Mouse (Mus musculus): ENCODE results near the gene Paqr7. TPM values are rescaled to one million over a fixed set of nuclear protein-coding genes. Genes with fewer than 3 reads are reported as not detected.

Paqr7 gene
- total RNA-seq (2014; fragmentation: Nextera tagmentation) (6.0 and 10.3 TPM in 2 replicates), total RNA-seq (2017) (7.0 and 9.2 TPM in 2 replicates), polyA plus RNA-seq (2012) (13.1 and 14.8 TPM in 2 replicates)

DNA sequence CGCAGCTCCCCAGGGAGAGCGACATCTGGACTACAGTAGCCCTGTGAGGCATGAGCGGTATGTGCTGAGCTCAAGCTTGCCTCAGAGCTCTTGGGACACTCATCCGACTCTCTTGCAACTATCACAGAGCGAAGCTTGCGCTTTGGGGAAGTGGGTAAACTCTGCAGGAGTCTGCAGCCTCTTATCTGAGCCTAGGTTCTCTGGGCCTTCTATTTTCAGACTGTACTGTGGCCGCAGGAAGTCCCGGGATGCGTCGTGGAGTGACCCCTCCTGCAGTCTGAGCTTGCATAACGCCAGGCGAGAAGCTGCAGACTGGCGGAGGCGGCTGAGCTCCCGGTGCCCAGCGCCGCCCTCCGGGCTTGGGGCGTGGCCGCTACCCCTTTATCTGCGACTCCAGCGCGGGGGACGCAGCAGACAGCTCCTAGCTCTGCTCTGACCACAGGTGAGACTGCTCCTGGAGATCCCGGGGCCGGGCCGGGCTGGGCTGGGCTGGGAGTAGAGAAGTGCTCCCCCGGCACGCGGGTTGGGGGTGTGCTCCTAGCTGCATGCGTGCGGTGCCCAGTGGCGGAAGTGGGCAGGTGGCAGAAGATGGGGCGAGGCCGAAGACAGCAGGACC, at the start of gene Paqr7:
Paqr7 (plus strand) TSS at position 103 of the 616 bp plus-strand sequence.
- DNase-seq (ENCODE audit: low spot score): peak; percentile 68

DNA sequence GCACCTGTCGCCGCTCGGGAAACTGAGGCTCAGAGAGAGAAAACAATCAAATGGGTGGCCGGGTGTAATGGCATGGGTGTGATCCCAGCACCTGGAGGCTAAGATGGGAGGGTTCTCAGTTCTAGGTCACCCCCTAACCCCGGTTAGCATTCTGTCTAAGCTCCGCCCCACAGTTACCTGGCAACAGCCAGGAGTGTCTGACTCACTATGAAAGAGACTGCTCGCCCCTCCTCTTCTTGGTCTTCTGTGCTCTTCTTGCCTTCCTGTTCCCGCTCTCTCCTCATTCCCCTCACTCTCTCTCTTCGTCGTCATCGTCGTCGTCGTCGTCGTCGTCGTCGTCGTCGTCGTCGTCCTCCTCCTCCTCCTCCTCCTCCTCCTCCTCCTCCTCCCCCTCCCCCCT, 48.5 kb upstream of the Paqr7 start:
- Histone ChIP-seq H3K9me3 (replicated peaks) (no peaks in the 10 kb centered on the region), H3K27me3 (ENCODE audit: insufficient read depth, low read length) (peaks cover 54% of the 10 kb centered on the region), H3K36me3 (replicated peaks) (no peaks in the 10 kb centered on the region), H3K4me3 (ENCODE audit: low read depth, low read length) (no peak overlapping the region), H3K4me1 (ENCODE audit: insufficient read depth, low read depth, low read length) (peaks cover 2% of the 10 kb centered on the region; the same call in 1 of the 2 replicates)
- ATAC-seq (ENCODE audit: extremely low read depth, insufficient number of reproducible peaks, low FRiP score, poor library complexity, severe bottlenecking): no peak
- TF ChIP-seq CTCF (IDR thresholded peaks at IDR 0.05; ENCODE audit: low read depth, low read length) (no peak), GATA1 (IDR thresholded peaks at IDR 0.05; ENCODE audit: borderline replicate concordance, low read length) (no peak), TAL1 (conservative IDR thresholded peaks at IDR 0.05; ENCODE audit: low read depth, low read length) (no peak), GATA2 (IDR thresholded peaks at IDR 0.05; ENCODE audit: borderline replicate concordance, low read depth, low read length) (no peak), POLR2AphosphoS5 (IDR thresholded peaks at IDR 0.05; ENCODE audit: insufficient replicate concordance, low read depth, low read length) (no peak)
- DNase-seq (ENCODE audit: low spot score): no peak

More for the DNA sequence above, at the start of gene Paqr7:
- H3K9me3 ChIP-seq (replicated peaks): no peaks in the 10 kb centered on the region
- H3K4me1 ChIP-seq (ENCODE audit: insufficient read depth, low read depth, low read length): peaks cover 75% of the 10 kb centered on the region
- H3K4me3 ChIP-seq (ENCODE audit: low read depth, low read length): peak within 1 kb of the TSS; percentile 73
- ATAC-seq (ENCODE audit: extremely low read depth, insufficient number of reproducible peaks, low FRiP score, poor library complexity, severe bottlenecking): peak; percentile 12; the same call in 1 of the 2 replicates
- no peak; the same call in 1 of the 2 replicates for TF ChIP-seq TAL1 (conservative IDR thresholded peaks at IDR 0.05; ENCODE audit: low read depth, low read length)
- no peak for TF ChIP-seq CTCF (IDR thresholded peaks at IDR 0.05; ENCODE audit: low read depth, low read length)
- no peak for TF ChIP-seq GATA2 (IDR thresholded peaks at IDR 0.05; ENCODE audit: borderline replicate concordance, low read depth, low read length)
- TF ChIP-seq GATA1 (IDR thresholded peaks at IDR 0.05; ENCODE audit: borderline replicate concordance, low read length): no peak
- H3K36me3 ChIP-seq (replicated peaks): peaks cover 28% of the 10 kb centered on the region
- H3K27me3 ChIP-seq (ENCODE audit: insufficient read depth, low read length): peaks cover 5% of the 10 kb centered on the region; the same call in 1 of the 2 replicates

DNA sequence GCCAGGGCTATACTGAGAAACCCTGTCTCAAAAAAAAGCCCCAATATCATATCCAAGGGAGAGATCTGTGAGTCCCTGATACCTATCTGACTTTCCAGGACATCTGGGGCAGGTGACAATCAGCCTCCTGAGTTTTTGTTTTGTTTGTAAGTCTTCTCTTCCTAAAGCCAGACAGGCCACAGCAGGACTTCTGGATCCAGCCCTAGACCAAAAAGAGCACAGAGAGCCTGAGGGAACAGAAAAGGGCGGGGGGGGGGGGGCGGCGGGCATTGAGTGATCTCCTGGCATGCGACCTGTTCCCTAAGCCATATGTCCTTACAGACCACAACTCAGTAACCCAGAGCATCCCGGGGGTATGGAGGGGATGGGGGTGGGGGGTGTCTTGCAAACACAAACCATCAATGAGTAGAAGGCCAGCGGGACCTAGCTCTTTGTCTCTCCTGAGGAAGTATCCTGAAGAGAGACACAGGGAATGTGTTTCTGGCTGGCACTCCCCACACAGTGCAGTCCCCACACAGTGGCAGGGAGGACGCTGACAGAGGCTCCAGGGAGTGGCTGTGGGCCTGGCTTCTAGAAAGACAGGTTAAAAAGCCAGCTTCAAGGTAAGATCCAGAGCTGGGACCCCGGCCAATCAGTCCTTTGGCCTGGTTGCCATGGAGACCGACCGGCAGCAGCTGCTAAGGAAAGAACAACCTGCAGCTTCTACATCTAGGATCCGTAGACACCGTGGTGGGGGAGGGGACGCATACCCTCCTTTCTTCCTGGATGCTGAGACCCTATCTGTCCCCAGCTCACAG, 46.7 kb upstream of the Paqr7 start:
- TF ChIP-seq TAL1 (conservative IDR thresholded peaks at IDR 0.05; ENCODE audit: low read depth, low read length) (no peak), CTCF (IDR thresholded peaks at IDR 0.05; ENCODE audit: low read depth, low read length) (no peak), GATA1 (IDR thresholded peaks at IDR 0.05; ENCODE audit: borderline replicate concordance, low read length) (no peak), POLR2AphosphoS5 (IDR thresholded peaks at IDR 0.05; ENCODE audit: insufficient replicate concordance, low read depth, low read length) (no peak), GATA2 (IDR thresholded peaks at IDR 0.05; ENCODE audit: borderline replicate concordance, low read depth, low read length) (no peak)
- Histone ChIP-seq H3K4me1 (ENCODE audit: insufficient read depth, low read depth, low read length) (peaks cover 2% of the 10 kb centered on the region; the same call in 1 of the 2 replicates), H3K9me3 (replicated peaks) (no peaks in the 10 kb centered on the region), H3K36me3 (replicated peaks) (no peaks in the 10 kb centered on the region), H3K27me3 (ENCODE audit: insufficient read depth, low read length) (peaks cover 58% of the 10 kb centered on the region), H3K4me3 (ENCODE audit: low read depth, low read length) (no peak overlapping the region)
- ATAC-seq (ENCODE audit: extremely low read depth, insufficient number of reproducible peaks, low FRiP score, poor library complexity, severe bottlenecking) (no peak), DNase-seq (ENCODE audit: low spot score) (no peak)

DNA sequence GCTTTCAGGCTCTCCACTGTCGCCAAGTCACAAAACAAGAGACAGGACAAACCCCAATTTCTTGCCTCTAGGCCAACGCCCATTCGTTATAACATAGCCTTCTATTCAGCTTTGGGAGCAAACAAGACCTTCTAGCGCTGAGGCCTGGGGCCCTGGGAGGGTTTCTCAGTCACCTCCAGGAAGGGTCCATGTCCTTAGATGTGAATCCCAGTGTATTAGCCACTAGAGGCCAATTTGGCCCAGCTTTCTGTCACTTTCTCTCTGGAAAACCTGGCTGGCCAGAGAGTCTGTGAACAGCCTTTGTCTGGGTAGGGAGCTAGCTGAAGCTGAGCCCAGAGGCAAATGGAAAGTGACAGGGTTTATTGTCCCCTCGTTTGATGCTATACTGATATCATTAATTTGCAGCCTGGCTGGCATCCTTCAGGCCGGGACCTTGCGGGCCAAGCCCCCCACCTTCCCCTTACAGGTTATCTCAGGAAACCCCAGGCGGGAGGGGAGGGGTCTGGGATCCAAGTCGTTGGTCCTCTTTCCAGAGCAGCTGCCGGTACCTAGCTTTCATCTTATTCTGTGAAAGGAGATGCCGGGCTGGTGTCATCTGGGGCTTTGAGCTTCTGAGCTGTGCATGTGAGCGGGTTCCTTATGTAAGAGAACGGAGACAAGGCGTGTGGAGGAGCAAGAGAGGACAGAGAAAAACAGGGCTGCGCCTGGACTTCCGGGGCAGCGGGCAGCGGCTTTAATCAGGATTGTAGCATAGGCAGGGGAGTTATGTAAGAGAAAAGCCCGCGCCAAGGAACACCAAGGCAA, 45.9 kb upstream of the Paqr7 start:
- DNase-seq (ENCODE audit: low spot score) (no peak), ATAC-seq (ENCODE audit: extremely low read depth, insufficient number of reproducible peaks, low FRiP score, poor library complexity, severe bottlenecking) (no peak)
- no peak for TF ChIP-seq GATA1 (IDR thresholded peaks at IDR 0.05; ENCODE audit: borderline replicate concordance, low read length)
- no peak for TF ChIP-seq CTCF (IDR thresholded peaks at IDR 0.05; ENCODE audit: low read depth, low read length)
- TF ChIP-seq GATA2 (IDR thresholded peaks at IDR 0.05; ENCODE audit: borderline replicate concordance, low read depth, low read length): no peak
- TF ChIP-seq TAL1 (conservative IDR thresholded peaks at IDR 0.05; ENCODE audit: low read depth, low read length): no peak
- no peak for TF ChIP-seq POLR2AphosphoS5 (IDR thresholded peaks at IDR 0.05; ENCODE audit: insufficient replicate concordance, low read depth, low read length)
- Histone ChIP-seq H3K36me3 (replicated peaks) (no peaks in the 10 kb centered on the region), H3K27me3 (ENCODE audit: insufficient read depth, low read length) (peaks cover 63% of the 10 kb centered on the region), H3K4me1 (ENCODE audit: insufficient read depth, low read depth, low read length) (peaks cover 4% of the 10 kb centered on the region), H3K9me3 (replicated peaks) (no peaks in the 10 kb centered on the region), H3K4me3 (ENCODE audit: low read depth, low read length) (no peak overlapping the region)

DNA sequence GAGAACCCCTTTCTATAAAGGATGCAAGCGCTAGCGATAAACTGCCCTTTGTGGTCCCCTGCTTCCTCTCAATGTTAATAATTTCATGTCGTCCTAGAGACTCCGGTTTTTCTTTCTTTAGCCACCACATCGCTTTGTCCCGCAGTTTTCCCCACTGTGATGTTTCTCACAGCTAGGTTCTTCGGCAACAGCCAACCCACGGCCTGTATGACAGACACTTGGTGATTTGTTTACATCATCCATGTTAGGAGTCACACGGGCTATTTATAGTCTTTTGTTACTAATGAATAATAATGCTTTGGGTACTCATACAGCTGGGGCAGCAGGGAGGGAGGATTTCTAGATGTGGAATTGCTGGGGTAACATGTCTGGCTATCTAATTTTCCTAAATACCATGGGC, 45.0 kb upstream of the Paqr7 start:
- H3K4me1 ChIP-seq (ENCODE audit: insufficient read depth, low read depth, low read length): peaks cover 4% of the 10 kb centered on the region
- no peaks in the 10 kb centered on the region for H3K9me3 ChIP-seq (replicated peaks)
- peaks cover 64% of the 10 kb centered on the region for H3K27me3 ChIP-seq (ENCODE audit: insufficient read depth, low read length)
- DNase-seq (ENCODE audit: low spot score): no peak
- ATAC-seq (ENCODE audit: extremely low read depth, insufficient number of reproducible peaks, low FRiP score, poor library complexity, severe bottlenecking): no peak
- no peaks in the 10 kb centered on the region for H3K36me3 ChIP-seq (replicated peaks)
- no peak overlapping the region for H3K4me3 ChIP-seq (ENCODE audit: low read depth, low read length)
- no peak for TF ChIP-seq POLR2AphosphoS5 (IDR thresholded peaks at IDR 0.05; ENCODE audit: insufficient replicate concordance, low read depth, low read length)
- TF ChIP-seq GATA1 (IDR thresholded peaks at IDR 0.05; ENCODE audit: borderline replicate concordance, low read length): no peak
- TF ChIP-seq TAL1 (conservative IDR thresholded peaks at IDR 0.05; ENCODE audit: low read depth, low read length): no peak
- no peak for TF ChIP-seq GATA2 (IDR thresholded peaks at IDR 0.05; ENCODE audit: borderline replicate concordance, low read depth, low read length)
- no peak for TF ChIP-seq CTCF (IDR thresholded peaks at IDR 0.05; ENCODE audit: low read depth, low read length)

Data from G1E (cell line).